Mouse (Mus musculus): ENCODE measurements around the gene Foxp1. TPM values are rescaled to one million over a fixed set of nuclear protein-coding genes. Genes with fewer than 3 reads are reported as not detected.
A peak's percentile ranks its signal among the peaks of the same experiment; 100 is the strongest.

Foxp1 gene
- total and polyA plus RNA-seq, 2 experiments from 2014 or later = 112 to 167 TPM

DNA sequence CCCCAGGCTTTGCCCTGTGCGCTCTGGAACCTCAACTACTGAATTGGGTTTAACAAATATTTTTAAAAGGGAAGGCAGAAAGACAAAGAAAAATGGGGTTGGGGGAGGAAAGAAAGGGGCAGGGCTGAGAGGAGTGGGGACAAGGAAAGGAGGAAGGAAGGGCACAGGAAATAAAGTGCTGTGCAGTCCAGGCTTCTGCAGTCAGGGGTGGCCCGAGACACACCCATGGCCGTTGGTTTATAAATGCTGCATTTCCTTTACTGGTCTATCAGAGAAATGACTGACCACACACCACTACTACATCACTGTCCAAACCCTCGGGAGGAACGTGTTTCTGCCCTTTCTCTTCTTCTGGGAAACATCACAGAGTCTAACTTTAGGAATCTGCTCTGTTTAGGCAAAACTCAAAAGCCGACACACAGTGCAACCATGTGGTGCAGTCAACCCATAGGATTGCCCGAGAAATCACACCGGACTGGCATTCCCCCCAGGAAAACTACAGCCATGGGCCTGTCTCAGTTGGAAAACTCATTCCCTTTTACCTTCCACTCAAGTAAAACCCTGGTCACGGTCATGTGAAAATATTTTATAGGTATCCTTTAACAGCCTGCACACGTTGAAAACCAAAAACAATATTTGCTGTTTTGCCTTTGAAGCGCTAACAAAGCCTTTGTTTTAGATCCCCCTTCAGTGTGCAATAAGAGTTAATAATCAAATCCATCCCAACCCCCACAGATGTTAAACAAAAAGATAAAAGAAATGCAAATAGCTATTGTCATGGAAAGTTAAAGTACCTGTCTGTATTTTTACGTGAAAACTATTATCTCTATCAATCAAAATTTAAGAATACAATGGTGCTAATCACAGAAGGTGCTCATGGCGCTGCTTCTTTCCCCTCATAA is 258.1 kb downstream of the Foxp1 start:
- DNase-seq = no peak
- no peaks in the 10 kb centered on the region for H3K27me3 ChIP-seq (ENCODE audit: insufficient read depth, low read length)
- H3K4me3 ChIP-seq (ENCODE audit: low read depth, low read length) = no peak overlapping the region
- H3K9ac ChIP-seq = no peak overlapping the region
- ATAC-seq = peak; percentile 62; the same call in 1 of the 2 replicates
- no peaks in the 10 kb centered on the region for H3K36me3 ChIP-seq (ENCODE audit: insufficient read depth)
- WGBS = 42% methylated on average over 13 of the region's 13 CpGs
- no peaks in the 10 kb centered on the region for H3K9me3 ChIP-seq (ENCODE audit: low read length)
- TF ChIP-seq CTCF (IDR thresholded peaks at IDR 0.05; ENCODE audit: low read depth) = no peak
- H3K4me1 ChIP-seq (ENCODE audit: insufficient read depth) = peaks cover 16% of the 10 kb centered on the region; the same call in 1 of the 2 replicates
- peak overlapping the region; percentile 4 for H3K27ac ChIP-seq (ENCODE audit: low read depth, low read length)
- H3K4me2 ChIP-seq (ENCODE audit: low read depth) = 0 out of 2 replicates have a peak overlapping the region, but pooled peaks have one; percentile 8

DNA sequence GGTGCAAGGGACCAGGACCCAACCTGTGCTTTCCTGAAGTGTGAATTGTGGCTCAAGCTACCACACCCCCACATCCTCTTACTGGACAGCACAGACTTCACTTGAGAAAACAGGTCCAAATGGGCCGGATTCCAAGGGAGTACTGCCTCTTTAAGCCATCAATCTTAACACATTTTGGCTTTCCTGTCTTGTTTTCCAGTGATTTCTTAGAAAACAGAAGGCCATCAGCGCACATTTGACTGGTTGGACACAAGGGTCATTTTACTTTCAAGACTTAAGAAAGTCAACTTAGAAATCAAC is 258.7 kb downstream of the Foxp1 start:
- WGBS = 42% methylated on average over 2 of the region's 2 CpGs
- Histone ChIP-seq H3K9ac (no peak overlapping the region), H3K9me3 (ENCODE audit: low read length) (no peaks in the 10 kb centered on the region), H3K27ac (ENCODE audit: low read depth, low read length) (peak overlapping the region; percentile 4; the same call in 1 of the 2 replicates), H3K36me3 (ENCODE audit: insufficient read depth) (no peaks in the 10 kb centered on the region), H3K4me1 (ENCODE audit: insufficient read depth) (peaks cover 14% of the 10 kb centered on the region; the same call in 1 of the 2 replicates), H3K27me3 (ENCODE audit: insufficient read depth, low read length) (no peaks in the 10 kb centered on the region), H3K4me3 (ENCODE audit: low read depth, low read length) (no peak overlapping the region), H3K4me2 (ENCODE audit: low read depth) (0 out of 2 replicates have a peak overlapping the region, but pooled peaks have one; percentile 8)
- TF ChIP-seq CTCF (IDR thresholded peaks at IDR 0.05; ENCODE audit: low read depth) = no peak
- DNase-seq = no peak
- ATAC-seq = no peak

DNA sequence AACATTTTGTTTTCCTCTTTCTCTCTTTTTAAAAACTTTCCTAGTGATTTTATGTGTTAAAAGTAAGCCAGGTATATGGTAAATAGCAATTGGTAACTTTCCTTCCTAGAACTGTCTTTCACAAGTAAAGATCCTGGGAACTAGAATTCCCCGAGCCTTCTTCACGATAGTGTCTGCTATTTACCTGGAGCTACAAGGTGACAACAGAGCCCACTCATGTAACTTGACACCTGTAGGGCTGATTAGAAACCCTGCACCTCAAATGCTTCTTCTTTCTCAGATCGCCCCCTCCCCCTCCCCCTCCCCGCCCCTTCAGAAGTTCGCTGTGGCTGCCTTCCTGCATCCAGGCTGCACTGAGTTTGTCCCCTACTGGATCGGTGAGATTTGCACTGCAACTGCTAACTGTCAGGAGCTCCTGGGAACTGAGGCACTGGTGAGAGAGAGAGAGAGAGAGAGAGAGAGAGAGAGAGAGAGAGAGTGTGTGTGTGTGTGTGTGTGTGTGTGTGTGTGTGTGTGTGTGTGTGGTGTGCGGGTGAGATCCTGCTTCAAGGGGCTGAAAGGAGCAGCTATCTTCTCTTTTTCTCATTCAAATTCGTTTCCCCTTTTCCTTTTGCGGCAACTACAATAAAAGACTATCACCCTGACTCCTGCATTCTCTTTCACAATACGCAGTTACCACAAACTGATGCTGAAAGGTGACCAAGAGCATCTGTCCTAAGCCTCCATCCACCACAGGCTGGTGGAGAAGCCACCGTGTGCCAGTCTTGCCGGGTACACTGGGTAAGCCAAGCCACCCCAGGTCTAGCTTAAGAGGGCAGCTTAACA is 259.2 kb downstream of the Foxp1 start:
- no peak overlapping the region for H3K9ac ChIP-seq
- peaks cover 10% of the 10 kb centered on the region; the same call in 1 of the 2 replicates for H3K4me1 ChIP-seq (ENCODE audit: insufficient read depth)
- DNase-seq (peak; percentile 16), ATAC-seq (no peak)
- H3K4me3 ChIP-seq (ENCODE audit: low read depth, low read length) = no peak overlapping the region
- 29% methylated on average over 12 of the region's 12 CpGs for WGBS
- no peaks in the 10 kb centered on the region for H3K36me3 ChIP-seq (ENCODE audit: insufficient read depth)
- no peaks in the 10 kb centered on the region for H3K27me3 ChIP-seq (ENCODE audit: insufficient read depth, low read length)
- H3K9me3 ChIP-seq (ENCODE audit: low read length) = no peaks in the 10 kb centered on the region
- H3K27ac ChIP-seq (ENCODE audit: low read depth, low read length) = peak overlapping the region; percentile 9; the same call in 1 of the 2 replicates
- no peak overlapping the region for H3K4me2 ChIP-seq (ENCODE audit: low read depth)
- no peak for TF ChIP-seq CTCF (IDR thresholded peaks at IDR 0.05; ENCODE audit: low read depth)

DNA sequence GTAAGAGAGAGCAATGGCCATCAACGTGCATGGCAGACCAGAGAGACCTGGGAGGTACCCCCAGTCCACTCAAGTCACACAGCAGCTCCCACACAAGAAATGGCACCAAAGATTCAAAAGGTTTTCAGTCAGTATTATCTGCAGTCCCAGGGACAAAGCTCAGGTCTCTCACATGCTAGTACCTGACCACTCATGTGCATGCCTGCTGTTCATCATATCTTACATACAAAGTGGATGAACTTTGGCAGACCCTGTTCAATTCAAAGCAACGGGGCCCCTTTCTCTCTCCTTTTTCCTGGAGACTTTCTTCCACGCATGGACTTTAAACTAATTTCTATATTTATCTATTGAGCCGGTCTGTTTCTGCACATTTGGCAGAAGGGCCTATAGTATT is 260.8 kb downstream of the Foxp1 start:
- ATAC-seq (no peak), DNase-seq (no peak)
- H3K4me2 ChIP-seq (ENCODE audit: low read depth) = no peak overlapping the region
- H3K27me3 ChIP-seq (ENCODE audit: insufficient read depth, low read length) = no peaks in the 10 kb centered on the region
- H3K9ac ChIP-seq = no peak overlapping the region
- 0 out of 2 replicates have a peak, but pooled peaks cover 7% of the 10 kb centered on the region for H3K4me1 ChIP-seq (ENCODE audit: insufficient read depth)
- WGBS = 53% methylated on average over 4 of the region's 4 CpGs
- no peak for TF ChIP-seq CTCF (IDR thresholded peaks at IDR 0.05; ENCODE audit: low read depth)
- no peaks in the 10 kb centered on the region for H3K36me3 ChIP-seq (ENCODE audit: insufficient read depth)
- H3K27ac ChIP-seq (ENCODE audit: low read depth, low read length) = no peak overlapping the region
- H3K4me3 ChIP-seq (ENCODE audit: low read depth, low read length) = no peak overlapping the region
- H3K9me3 ChIP-seq (ENCODE audit: low read length) = no peaks in the 10 kb centered on the region

DNA sequence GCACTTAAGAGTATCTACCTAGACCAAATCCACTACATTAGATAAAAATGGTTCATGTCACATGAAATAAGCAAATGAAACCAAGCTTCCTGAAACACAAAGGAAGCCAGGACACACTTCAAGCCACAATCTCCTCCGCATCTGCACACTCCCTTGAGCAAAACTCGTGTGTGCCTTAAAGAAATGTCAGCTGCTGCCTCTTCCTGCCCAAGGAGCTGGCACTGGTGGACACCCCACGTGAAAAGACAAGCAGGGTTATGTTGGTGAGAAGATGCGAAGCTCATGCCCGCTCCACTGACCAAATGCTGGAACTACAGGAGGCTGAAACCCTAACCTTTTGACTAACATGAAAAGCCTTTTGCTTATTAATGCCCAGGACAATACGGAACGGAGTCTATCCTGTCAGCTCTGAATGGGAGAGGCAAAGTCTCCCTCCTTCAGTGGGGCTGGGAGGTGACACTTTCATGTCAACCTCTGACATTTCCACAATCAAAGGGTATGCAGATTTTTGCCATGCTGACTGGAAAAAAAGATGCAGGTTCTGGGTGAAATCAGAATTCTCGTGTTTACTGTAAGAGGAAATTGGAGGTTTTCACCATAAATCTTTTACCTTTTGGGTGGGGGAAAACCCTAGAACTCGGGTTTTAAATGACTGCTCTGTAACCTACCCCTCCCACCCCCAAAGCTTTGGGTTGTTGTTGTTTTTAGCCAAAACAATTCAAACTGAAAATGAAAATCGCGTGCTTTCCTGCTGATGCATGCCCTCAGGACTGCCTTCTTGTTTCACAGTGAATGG is 261.4 kb downstream of the Foxp1 start:
- H3K4me1 ChIP-seq (ENCODE audit: insufficient read depth) = 0 out of 2 replicates have a peak, but pooled peaks cover 7% of the 10 kb centered on the region
- H3K27ac ChIP-seq (ENCODE audit: low read depth, low read length) = no peak overlapping the region
- DNase-seq = no peak
- no peaks in the 10 kb centered on the region for H3K36me3 ChIP-seq (ENCODE audit: insufficient read depth)
- ATAC-seq = no peak
- H3K4me3 ChIP-seq (ENCODE audit: low read depth, low read length) = no peak overlapping the region
- 0 out of 2 replicates have a peak, but pooled peaks have one; percentile 8 for TF ChIP-seq CTCF (IDR thresholded peaks at IDR 0.05; ENCODE audit: low read depth)
- WGBS = 51% methylated on average over 11 of the region's 11 CpGs
- H3K27me3 ChIP-seq (ENCODE audit: insufficient read depth, low read length) = no peaks in the 10 kb centered on the region
- no peaks in the 10 kb centered on the region for H3K9me3 ChIP-seq (ENCODE audit: low read length)
- H3K9ac ChIP-seq = no peak overlapping the region
- no peak overlapping the region for H3K4me2 ChIP-seq (ENCODE audit: low read depth)

DNA sequence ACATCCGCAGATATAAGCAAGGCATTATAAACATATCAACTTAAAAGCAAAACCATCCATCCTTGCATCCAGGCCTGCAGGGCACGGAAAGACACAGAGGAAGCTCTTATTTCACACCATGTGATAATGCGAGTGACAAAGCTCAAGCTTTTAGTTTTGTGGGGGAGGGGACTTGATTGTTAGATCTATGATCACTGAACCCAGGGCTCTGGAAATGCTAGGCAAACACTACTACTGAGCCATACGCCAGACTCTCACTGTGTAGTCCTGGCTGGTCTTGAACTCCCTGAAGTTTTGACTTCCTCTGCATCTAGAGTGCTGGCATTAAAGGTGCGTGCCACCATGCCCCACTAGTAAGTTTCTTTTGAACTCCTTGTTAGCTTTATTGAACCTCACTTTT is 264.2 kb downstream of the Foxp1 start:
- Histone ChIP-seq H3K4me3 (ENCODE audit: low read depth, low read length) (no peak overlapping the region), H3K9me3 (ENCODE audit: low read length) (no peaks in the 10 kb centered on the region), H3K9ac (no peak overlapping the region), H3K4me1 (ENCODE audit: insufficient read depth) (no peaks in the 10 kb centered on the region), H3K27ac (ENCODE audit: low read depth, low read length) (no peak overlapping the region), H3K4me2 (ENCODE audit: low read depth) (no peak overlapping the region), H3K36me3 (ENCODE audit: insufficient read depth) (no peaks in the 10 kb centered on the region), H3K27me3 (ENCODE audit: insufficient read depth, low read length) (no peaks in the 10 kb centered on the region)
- DNase-seq (no peak), ATAC-seq (no peak)
- no peak for TF ChIP-seq CTCF (IDR thresholded peaks at IDR 0.05; ENCODE audit: low read depth)
- 82% methylated on average over 5 of the region's 5 CpGs for WGBS
